Mouse (Mus musculus) MEL (cell line): ENCODE data around the gene Gria1. TPM values are rescaled to one million over a fixed set of nuclear protein-coding genes. Genes with fewer than 3 reads are reported as not detected.

Source experiments
- DNase-seq: peaks from one replicate; pipeline ENCODE4 v3.0.0; 2011; ENCODE audit warnings: low read depth, low spot score
- H3K27ac ChIP-seq: 2 replicates; pipeline ENCODE4 v1.5.1; 2012; ENCODE audit warnings: low read depth, mild to moderate bottlenecking, control low read depth, low read length, moderate library complexity; ENCODE audit not compliant: control insufficient read depth
- H3K27me3 ChIP-seq, 2 experiments: fragments of 150-350 bp in 1 of 2; sonication (generic) in 1 of 2; 2 replicates each; pipeline ENCODE4 v1.6.1; 2012; ENCODE audit warnings: low read length in 2 of 2, mild to moderate bottlenecking in 2 of 2, improper control_type of control experiment in 1 of 2, moderate library complexity in 1 of 2; ENCODE audit not compliant: insufficient read depth in 2 of 2, control insufficient read depth in 1 of 2
- H3K36me3 ChIP-seq, 2 experiments: 2 replicates each; pipeline ENCODE4 v1.6.1; 2012 to 2014; ENCODE audit warnings: low read length in 2 of 2, improper control_type of control experiment in 1 of 2, inconsistent platforms in 1 of 2, mild to moderate bottlenecking in 1 of 2; ENCODE audit not compliant: insufficient read depth in 2 of 2, control insufficient read depth in 1 of 2
- H3K4me1 ChIP-seq, 2 experiments: fragments of 150-350 bp in 1 of 2; sonication (generic) in 1 of 2; 2 replicates each; pipeline ENCODE4 v1.6.1; 2012; ENCODE audit warnings: low read length in 2 of 2, improper control_type of control experiment in 1 of 2, mild to moderate bottlenecking in 1 of 2; ENCODE audit not compliant: insufficient read depth in 2 of 2, control insufficient read depth in 1 of 2
- H3K4me3 ChIP-seq, 2 experiments: fragments of 150-350 bp in 1 of 2; sonication (generic) in 1 of 2; 2 replicates each; pipeline ENCODE4 v1.5.1; 2012; ENCODE audit warnings: low read depth in 2 of 2, low read length in 2 of 2, mild to moderate bottlenecking in 2 of 2, moderate library complexity in 2 of 2, control low read depth in 1 of 2, improper control_type of control experiment in 1 of 2; ENCODE audit not compliant: control insufficient read depth in 1 of 2, insufficient read depth in 1 of 2
- H3K79me2 ChIP-seq: 2 replicates; pipeline ENCODE4 v1.6.1; 2012; ENCODE audit warnings: mild to moderate bottlenecking, low read length, moderate library complexity; ENCODE audit not compliant: control insufficient read depth, poor library complexity, insufficient read depth
- H3K9ac ChIP-seq: 2 replicates; pipeline ENCODE4 v1.6.1; 2012; ENCODE audit warnings: low read depth, mild to moderate bottlenecking, control low read depth, low read length, moderate library complexity; ENCODE audit not compliant: control insufficient read depth, poor library complexity, severe bottlenecking
- H3K9me3 ChIP-seq: fragments of 150-350 bp; sonication (generic); replicated peaks from 2 replicates; pipeline ENCODE4 v1.6.1; 2012; ENCODE audit warnings: mild to moderate bottlenecking, low read length, improper control_type of control experiment, moderate library complexity; ENCODE audit not compliant: insufficient read depth
- BHLHE40 ChIP-seq: IDR thresholded peaks from 2 replicates; pipeline ENCODE4 v1.6.1; 2012; ENCODE audit warnings: low read depth, mild to moderate bottlenecking, inconsistent platforms, low read length, improper control_type of control experiment, borderline replicate concordance
- CHD1 ChIP-seq: IDR thresholded peaks from 2 replicates; pipeline ENCODE4 v1.6.1; 2012; ENCODE audit warnings: low read depth, mild to moderate bottlenecking, inconsistent platforms, low read length, improper control_type of control experiment
- E2F4 ChIP-seq: IDR thresholded peaks from 2 replicates; pipeline ENCODE4 v1.6.1; 2011; ENCODE audit warnings: low read depth, low read length, improper control_type of control experiment, borderline replicate concordance
- ELF1 ChIP-seq: IDR thresholded peaks from 2 replicates; pipeline ENCODE4 v1.6.1; 2014; ENCODE audit warnings: low read depth, mild to moderate bottlenecking, inconsistent platforms, low read length, improper control_type of control experiment, moderate library complexity
- EP300 ChIP-seq, 2 experiments: IDR thresholded peaks; 2 replicates each; pipeline ENCODE4 v1.6.1; 2011; ENCODE audit warnings: improper control_type of control experiment in 2 of 2, low read length in 2 of 2, low read depth in 1 of 2, mild to moderate bottlenecking in 1 of 2
- GABPA ChIP-seq: IDR thresholded peaks from 2 replicates; pipeline ENCODE4 v1.6.1; 2012; ENCODE audit warnings: low read depth, mild to moderate bottlenecking, inconsistent platforms, low read length, improper control_type of control experiment, moderate library complexity
- GATA1 ChIP-seq: IDR thresholded peaks from 2 replicates; pipeline ENCODE4 v1.6.1; 2011; ENCODE audit warnings: low read depth, low read length, improper control_type of control experiment
- KAT2A ChIP-seq: conservative IDR thresholded peaks from 2 replicates; pipeline ENCODE4 v1.6.1; 2012; ENCODE audit warnings: low read depth, low read length, improper control_type of control experiment, inconsistent platforms
- MAFK ChIP-seq: IDR thresholded peaks from 2 replicates; pipeline ENCODE4 v1.6.1; 2011; ENCODE audit warnings: low read depth, mild to moderate bottlenecking, low read length, improper control_type of control experiment, borderline replicate concordance
- MAZ ChIP-seq: IDR thresholded peaks from 2 replicates; pipeline ENCODE4 v1.6.1; 2012; ENCODE audit warnings: low read depth, mild to moderate bottlenecking, inconsistent platforms, low read length, improper control_type of control experiment
- MEF2A ChIP-seq: IDR thresholded peaks from 2 replicates; pipeline ENCODE4 v1.6.1; 2014; ENCODE audit warnings: low read depth, mild to moderate bottlenecking, inconsistent platforms, low read length, improper control_type of control experiment; ENCODE audit not compliant: poor library complexity, insufficient replicate concordance, severe bottlenecking; ENCODE audit errors: extremely low read depth
- MXI1 ChIP-seq: IDR thresholded peaks from 2 replicates; pipeline ENCODE4 v1.6.1; 2011; ENCODE audit warnings: mild to moderate bottlenecking, low read depth, low read length, improper control_type of control experiment
- MYB ChIP-seq: IDR thresholded peaks from 2 replicates; pipeline ENCODE4 v1.6.1; 2011; ENCODE audit warnings: mild to moderate bottlenecking, low read depth, low read length, improper control_type of control experiment
- NELFE ChIP-seq: IDR thresholded peaks from 2 replicates; pipeline ENCODE4 v1.6.1; 2011; ENCODE audit warnings: low read depth, low read length, improper control_type of control experiment
- NRF1 ChIP-seq: IDR thresholded peaks from 2 replicates; pipeline ENCODE4 v1.6.1; 2014; ENCODE audit warnings: low read depth, mild to moderate bottlenecking, inconsistent platforms, low read length, improper control_type of control experiment, moderate library complexity; ENCODE audit not compliant: poor library complexity, insufficient read depth, severe bottlenecking
- POLR2AphosphoS5 ChIP-seq: IDR thresholded peaks from 2 replicates; pipeline ENCODE4 v1.6.1; 2012; ENCODE audit warnings: low read depth, borderline replicate concordance, mild to moderate bottlenecking, inconsistent platforms, low read length, moderate library complexity, mixed read lengths
- SIN3A ChIP-seq: IDR thresholded peaks from 2 replicates; pipeline ENCODE4 v1.6.1; 2012; ENCODE audit warnings: low read length, improper control_type of control experiment, inconsistent platforms
- TAL1 ChIP-seq: IDR thresholded peaks from 2 replicates; pipeline ENCODE4 v1.6.1; 2012; ENCODE audit warnings: mild to moderate bottlenecking, inconsistent platforms, low read length, moderate library complexity, mixed read lengths
- USF1 ChIP-seq: IDR thresholded peaks from 2 replicates; pipeline ENCODE4 v1.6.1; 2014; ENCODE audit warnings: low read depth, mild to moderate bottlenecking, inconsistent platforms, low read length, improper control_type of control experiment, moderate library complexity
- USF2 ChIP-seq, 2 experiments: IDR thresholded peaks; 2 replicates each; pipeline ENCODE4 v1.6.1; 2011 to 2012; ENCODE audit warnings: improper control_type of control experiment in 2 of 2, low read length in 2 of 2, borderline replicate concordance in 1 of 2, inconsistent platforms in 1 of 2, low read depth in 1 of 2, mild to moderate bottlenecking in 1 of 2; ENCODE audit not compliant: insufficient read depth in 1 of 2
- ZKSCAN1 ChIP-seq: IDR thresholded peaks from 2 replicates; pipeline ENCODE4 v1.6.1; 2012; ENCODE audit warnings: low read depth, mild to moderate bottlenecking, inconsistent platforms, low read length, improper control_type of control experiment, moderate library complexity
- polyA plus RNA-seq, 2 experiments: library from polyadenylated mRNA; stranded (reverse) in 1 of 2; unstranded in 1 of 2; fragments of >175 nt in 1 of 2; fragments of >200 nt in 1 of 2; gene quantifications; 2 replicates each; pipeline versions ENCODE4 v1.2.1 to v1.2.4; 2012; ENCODE audit warnings: low replicate concordance in 2 of 2, low read depth in 1 of 2; ENCODE audit not compliant: insufficient read length in 2 of 2, insufficient read depth in 1 of 2, missing spikeins in 1 of 2
- total RNA-seq: library from RNA; depleted of rRNA; stranded (reverse); fragments of 300-350 nt; gene quantifications from 2 replicates; pipeline ENCODE4 v1.2.3, GENCODE M21; 2012

Gria1 gene
- total and polyA plus RNA-seq, 3 experiments: not detected

GRCm38 (mm10) chr11:57214583-57214982 lies 203.4 kb downstream of the Gria1 start:
- H3K9me3 ChIP-seq: no peaks in the 10 kb centered on the region
- no peaks in the 10 kb centered on the region for H3K79me2 ChIP-seq
- H3K27ac ChIP-seq: no peak overlapping the region
- H3K9ac ChIP-seq: no peak overlapping the region
- TF ChIP-seq USF1: no peak
- no peak for TF ChIP-seq MEF2A
- TF ChIP-seq KAT2A: no peak
- TF ChIP-seq BHLHE40: no peak
- TF ChIP-seq USF2 (IDR thresholded peaks at IDR 0.05; ENCODE audit: borderline replicate concordance in 1 of 2, insufficient read depth in 1 of 2, low read depth in 1 of 2, low read length in 2 of 2): no peak
- TF ChIP-seq NRF1: no peak
- no peak for TF ChIP-seq SIN3A
- no peak for TF ChIP-seq POLR2AphosphoS5
- no peak for TF ChIP-seq MAFK
- TF ChIP-seq MAZ: no peak
- TF ChIP-seq ELF1: no peak
- no peak for TF ChIP-seq EP300 (IDR thresholded peaks at IDR 0.05; ENCODE audit: low read depth in 1 of 2, low read length in 2 of 2)
- TF ChIP-seq TAL1: no peak
- no peak for TF ChIP-seq CHD1
- no peak for TF ChIP-seq MYB
- no peak for TF ChIP-seq E2F4
- no peak for TF ChIP-seq NELFE
- TF ChIP-seq GATA1: no peak
- no peak for TF ChIP-seq GABPA
- H3K27me3 ChIP-seq: no peaks in the 10 kb centered on the region
- H3K4me1 ChIP-seq: no peaks in the 10 kb centered on the region
- DNase-seq: no peak
- H3K4me3 ChIP-seq: no peak overlapping the region
- H3K36me3 ChIP-seq: no peaks in the 10 kb centered on the region

GRCm38 (mm10) chr11:57222797-57223569 lies 211.8 kb downstream of the Gria1 start:
- TF ChIP-seq ZKSCAN1 (no peak), MXI1 (no peak), KAT2A (no peak)
- Histone ChIP-seq H3K27ac (no peak overlapping the region), H3K9ac (no peak overlapping the region), H3K4me3 (no peak overlapping the region), H3K79me2 (no peaks in the 10 kb centered on the region), H3K36me3 (no peaks in the 10 kb centered on the region), H3K27me3 (no peaks in the 10 kb centered on the region), H3K4me1 (no peaks in the 10 kb centered on the region), H3K9me3 (no peaks in the 10 kb centered on the region; the same call in 1 of the 2 replicates)
- DNase-seq: no peak
